Mouse (Mus musculus): ENCODE data around the gene Dusp6. TPM values are rescaled to one million over a fixed set of nuclear protein-coding genes. Genes with fewer than 3 reads are reported as not detected.

Dusp6 gene
- polyA plus RNA-seq, 1 experiment from 2014 or later: 206 TPM

- no peaks in the 10 kb centered on the region for H3K9me3 ChIP-seq (replicated peaks)
- H3K27me3 ChIP-seq (ENCODE audit: low read depth, poor library complexity, severe bottlenecking): no peaks in the 10 kb centered on the region
- peaks cover 22% of the 10 kb centered on the region for H3K4me1 ChIP-seq
- no peak overlapping the region for H3K27ac ChIP-seq
- 82% methylated on average over 11 of the region's 11 CpGs for WGBS
- DNase-seq (ENCODE audit: low spot score): no peak
- no peak overlapping the region for H3K4me3 ChIP-seq
- H3K36me3 ChIP-seq: no peaks in the 10 kb centered on the region
Observed at GRCm38 (mm10) chr10:99237205-99237832, 25.7 kb upstream of the Dusp6 start.

DNA sequence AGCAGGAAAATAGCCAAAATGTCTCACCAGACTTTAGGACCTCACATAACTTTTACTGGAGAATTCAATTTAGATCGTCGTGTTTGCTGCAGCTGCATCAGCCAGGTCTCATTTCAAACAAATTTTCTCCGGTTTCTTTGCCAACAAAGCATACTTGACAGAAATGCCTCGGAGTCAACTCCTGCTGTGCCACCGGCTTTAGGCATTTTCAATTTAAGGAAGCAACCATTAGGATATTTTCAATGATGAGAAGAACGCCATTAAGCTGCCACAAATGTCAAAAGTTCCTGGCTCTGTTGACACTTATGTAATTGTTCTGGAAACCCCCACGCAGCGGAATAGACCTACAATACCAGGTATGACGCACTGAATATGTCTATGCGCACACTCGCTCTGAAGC, 24.5 kb upstream of the Dusp6 start:
- no peak overlapping the region for H3K4me3 ChIP-seq
- WGBS: 84% methylated on average over 11 of the region's 11 CpGs
- no peak for DNase-seq (ENCODE audit: low spot score)

DNA sequence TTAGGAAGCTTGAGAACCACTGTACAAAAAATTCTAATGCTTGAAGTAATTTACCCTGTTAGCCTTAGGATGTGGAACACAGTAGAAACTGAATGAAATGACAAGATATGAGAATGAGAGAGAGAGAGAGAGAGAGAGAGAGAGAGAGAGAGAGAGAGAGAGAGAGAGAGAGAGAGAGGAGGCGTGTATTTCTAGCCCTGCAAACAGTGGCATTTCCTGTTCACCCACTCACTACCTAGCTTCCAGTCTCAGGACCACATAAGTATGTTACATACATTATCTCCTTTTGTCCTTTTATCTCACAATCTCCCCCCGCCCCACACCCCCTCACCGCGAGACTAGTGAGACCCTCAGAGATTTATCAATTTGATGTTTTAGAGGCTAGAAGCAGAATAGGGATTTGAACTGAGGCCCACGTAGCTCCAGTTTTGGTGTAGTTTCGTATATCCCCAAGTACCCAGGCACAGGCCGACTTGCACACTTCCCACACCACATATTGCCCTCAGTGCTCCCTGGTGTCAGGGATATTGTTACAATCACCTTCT, 21.7 kb upstream of the Dusp6 start:
- Histone ChIP-seq H3K27me3 (ENCODE audit: low read depth, poor library complexity, severe bottlenecking) (no peaks in the 10 kb centered on the region), H3K27ac (peak overlapping the region; percentile 70), H3K4me1 (peaks cover 43% of the 10 kb centered on the region), H3K4me3 (no peak overlapping the region), H3K36me3 (no peaks in the 10 kb centered on the region), H3K9me3 (replicated peaks) (no peaks in the 10 kb centered on the region)
- WGBS: 72% methylated on average over 7 of the region's 7 CpGs
- DNase-seq (ENCODE audit: low spot score): no peak

More for the DNA sequence above, 24.5 kb upstream of the Dusp6 start:
- no peaks in the 10 kb centered on the region for H3K9me3 ChIP-seq (replicated peaks)
- no peaks in the 10 kb centered on the region for H3K36me3 ChIP-seq
- H3K27ac ChIP-seq: no peak overlapping the region
- peaks cover 30% of the 10 kb centered on the region for H3K4me1 ChIP-seq
- H3K27me3 ChIP-seq (ENCODE audit: low read depth, poor library complexity, severe bottlenecking): no peaks in the 10 kb centered on the region

DNA sequence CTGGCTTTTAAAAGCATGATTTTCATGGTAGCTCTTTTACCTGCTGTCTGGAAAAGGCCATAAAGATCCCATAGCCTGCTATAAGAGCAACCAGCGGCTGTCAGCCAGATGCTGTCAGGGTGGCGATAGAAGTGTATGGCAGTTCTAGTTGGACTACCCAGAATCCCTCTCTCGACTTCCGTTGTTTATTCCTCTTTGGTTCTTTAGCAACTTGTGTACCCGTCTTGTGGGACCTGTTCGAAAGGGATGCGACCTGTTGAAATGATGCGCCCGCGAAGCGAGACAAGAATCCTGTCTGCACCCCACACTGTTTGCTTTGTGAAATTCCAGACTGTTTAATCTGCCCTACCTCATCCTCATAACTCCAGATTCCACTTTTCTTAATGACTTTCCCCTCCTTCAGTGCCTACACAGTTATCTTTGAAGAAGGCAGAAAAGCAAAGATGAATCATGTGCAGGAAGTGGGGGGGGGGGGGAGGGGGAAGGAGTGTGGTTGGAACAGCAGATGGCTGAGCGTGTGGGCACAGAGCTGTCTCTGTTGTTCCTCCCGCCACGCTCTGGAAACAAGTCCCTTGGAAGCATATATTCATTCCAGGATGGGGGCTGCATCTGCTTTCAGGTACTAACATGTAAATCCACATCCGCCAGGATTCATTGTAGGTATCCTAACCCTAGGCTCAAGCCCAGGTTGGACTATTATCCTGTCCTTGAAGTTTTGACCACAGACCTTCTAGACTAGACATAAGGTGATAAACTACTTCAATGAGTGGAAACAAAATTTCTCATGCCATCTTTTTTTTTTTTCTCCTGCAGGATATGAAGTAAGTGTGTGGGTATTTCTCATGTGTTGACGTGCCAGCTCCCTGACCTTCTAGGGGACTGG, 21.0 kb upstream of the Dusp6 start:
- Histone ChIP-seq H3K9me3 (replicated peaks) (no peaks in the 10 kb centered on the region), H3K4me3 (no peak overlapping the region), H3K36me3 (no peaks in the 10 kb centered on the region), H3K4me1 (peaks cover 43% of the 10 kb centered on the region), H3K27ac (peak overlapping the region; percentile 70), H3K27me3 (ENCODE audit: low read depth, poor library complexity, severe bottlenecking) (no peaks in the 10 kb centered on the region)
- DNase-seq (ENCODE audit: low spot score): peak; percentile 50
- WGBS: 69% methylated on average over 16 of the region's 16 CpGs

DNA sequence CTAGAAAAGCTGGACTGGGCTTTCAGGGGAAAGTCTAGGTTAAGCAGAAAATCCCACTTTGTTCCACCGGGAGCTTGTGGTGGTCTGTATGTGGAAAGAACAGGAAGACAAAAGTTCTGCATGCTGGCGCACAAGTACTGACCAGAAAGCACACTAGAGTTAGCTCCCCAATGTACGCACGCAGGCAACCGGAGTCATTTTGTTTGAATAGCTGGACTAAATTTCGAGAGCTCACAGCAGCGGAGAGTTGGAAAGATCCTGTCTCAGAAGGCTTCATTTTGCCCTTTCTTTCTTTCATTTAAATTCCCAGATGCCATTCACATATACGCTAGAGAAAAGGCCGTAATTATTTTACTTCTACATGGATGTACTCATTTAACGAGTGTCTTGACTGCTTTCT, 20.3 kb upstream of the Dusp6 start:
- DNase-seq (ENCODE audit: low spot score): no peak
- no peak overlapping the region for H3K4me3 ChIP-seq
- H3K27me3 ChIP-seq (ENCODE audit: low read depth, poor library complexity, severe bottlenecking): no peaks in the 10 kb centered on the region
- H3K27ac ChIP-seq: peak overlapping the region; percentile 70
- peaks cover 43% of the 10 kb centered on the region for H3K4me1 ChIP-seq
- no peaks in the 10 kb centered on the region for H3K9me3 ChIP-seq (replicated peaks)
- no peaks in the 10 kb centered on the region for H3K36me3 ChIP-seq
- 85% methylated on average over 10 of the region's 10 CpGs for WGBS

- Histone ChIP-seq H3K4me3 (no peak overlapping the region), H3K4me1 (peaks cover 43% of the 10 kb centered on the region), H3K36me3 (no peaks in the 10 kb centered on the region), H3K9me3 (replicated peaks) (no peaks in the 10 kb centered on the region), H3K27ac (peak overlapping the region; percentile 22; the same call in 1 of the 2 replicates), H3K27me3 (ENCODE audit: low read depth, poor library complexity, severe bottlenecking) (no peaks in the 10 kb centered on the region)
- WGBS: 77% methylated on average over 5 of the region's 5 CpGs
- DNase-seq (ENCODE audit: low spot score): no peak
Observed at GRCm38 (mm10) chr10:99243907-99244489, 19.0 kb upstream of the Dusp6 start.

DNA sequence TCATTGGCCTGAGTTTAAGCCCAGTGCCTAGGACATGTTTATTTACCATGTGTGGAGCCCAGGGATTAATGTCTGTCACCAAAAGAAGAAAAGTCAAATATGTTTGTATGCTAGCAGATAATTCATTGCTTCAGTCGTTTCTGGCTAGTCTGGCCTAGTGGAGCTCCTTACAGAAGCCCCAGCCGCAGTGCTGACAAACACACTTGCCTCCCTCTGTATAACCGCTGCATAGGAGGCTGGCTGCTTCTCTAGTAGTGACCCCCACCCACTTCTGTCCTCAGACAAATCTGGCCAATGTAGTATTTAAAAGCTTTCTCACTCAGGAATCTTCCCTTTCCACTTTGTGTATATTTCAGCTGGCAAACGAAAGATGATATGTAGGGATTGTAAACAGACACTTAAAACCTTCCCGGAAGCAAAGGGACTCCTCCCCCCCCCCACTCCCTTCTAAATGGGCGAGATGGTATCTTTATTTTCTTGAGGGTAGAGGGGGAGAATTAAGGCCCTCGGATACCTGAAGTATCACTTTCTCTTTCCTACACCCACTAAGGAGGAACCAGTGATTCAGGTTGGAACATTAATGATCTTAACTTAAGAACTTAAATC, 18.3 kb upstream of the Dusp6 start:
- Histone ChIP-seq H3K36me3 (no peaks in the 10 kb centered on the region), H3K9me3 (replicated peaks) (no peaks in the 10 kb centered on the region), H3K4me1 (peaks cover 40% of the 10 kb centered on the region), H3K27me3 (ENCODE audit: low read depth, poor library complexity, severe bottlenecking) (no peaks in the 10 kb centered on the region), H3K27ac (no peak overlapping the region), H3K4me3 (no peak overlapping the region)
- no peak for DNase-seq (ENCODE audit: low spot score)
- WGBS: 40% methylated on average over 7 of the region's 7 CpGs

GRCm38 (mm10) chr10:99246797-99247508, 16.1 kb upstream of the Dusp6 start:
- 88% methylated on average over 20 of the region's 20 CpGs for WGBS
- Histone ChIP-seq H3K27me3 (ENCODE audit: low read depth, poor library complexity, severe bottlenecking) (no peaks in the 10 kb centered on the region), H3K36me3 (no peaks in the 10 kb centered on the region), H3K9me3 (replicated peaks) (no peaks in the 10 kb centered on the region), H3K27ac (no peak overlapping the region), H3K4me1 (peaks cover 29% of the 10 kb centered on the region), H3K4me3 (no peak overlapping the region)
- DNase-seq (ENCODE audit: low spot score): no peak

DNA sequence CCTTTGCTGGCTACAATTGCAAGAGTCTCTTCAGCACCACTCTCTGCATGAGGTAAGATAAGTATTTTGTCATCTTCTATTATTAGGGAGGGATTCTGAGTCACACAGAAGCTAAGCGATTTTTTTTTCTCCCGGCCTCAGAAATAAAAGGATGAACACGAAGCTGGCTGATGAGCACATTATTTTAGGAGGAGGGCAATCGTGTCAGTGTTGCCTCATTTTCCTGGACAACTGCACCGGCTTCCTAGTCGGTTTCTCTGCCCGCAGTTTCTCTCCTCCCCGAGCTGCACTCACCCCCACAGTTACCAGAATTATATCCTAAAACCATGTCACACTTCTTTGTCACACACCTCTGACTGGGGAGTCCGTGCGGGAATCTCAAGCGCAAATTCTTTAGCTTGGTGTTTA, 12.2 kb upstream of the Dusp6 start:
- no peaks in the 10 kb centered on the region for H3K9me3 ChIP-seq (replicated peaks)
- no peaks in the 10 kb centered on the region for H3K27me3 ChIP-seq (ENCODE audit: low read depth, poor library complexity, severe bottlenecking)
- DNase-seq (ENCODE audit: low spot score): no peak
- H3K27ac ChIP-seq: no peak overlapping the region
- no peaks in the 10 kb centered on the region for H3K36me3 ChIP-seq
- 79% methylated on average over 11 of the region's 11 CpGs for WGBS
- H3K4me1 ChIP-seq: peaks cover under 1% of the 10 kb centered on the region; the same call in 1 of the 2 replicates
- H3K4me3 ChIP-seq: no peak overlapping the region

- no peaks in the 10 kb centered on the region for H3K27me3 ChIP-seq (ENCODE audit: low read depth, poor library complexity, severe bottlenecking)
- H3K36me3 ChIP-seq: no peaks in the 10 kb centered on the region
- no peak for DNase-seq (ENCODE audit: low spot score)
- no peak overlapping the region for H3K4me3 ChIP-seq
- 90% methylated on average over 2 of the region's 2 CpGs for WGBS
- peaks cover 21% of the 10 kb centered on the region for H3K4me1 ChIP-seq
- H3K27ac ChIP-seq: no peak overlapping the region
- H3K9me3 ChIP-seq (replicated peaks): no peaks in the 10 kb centered on the region
Observed at GRCm38 (mm10) chr10:99253412-99253811, 9.6 kb upstream of the Dusp6 start.

DNA sequence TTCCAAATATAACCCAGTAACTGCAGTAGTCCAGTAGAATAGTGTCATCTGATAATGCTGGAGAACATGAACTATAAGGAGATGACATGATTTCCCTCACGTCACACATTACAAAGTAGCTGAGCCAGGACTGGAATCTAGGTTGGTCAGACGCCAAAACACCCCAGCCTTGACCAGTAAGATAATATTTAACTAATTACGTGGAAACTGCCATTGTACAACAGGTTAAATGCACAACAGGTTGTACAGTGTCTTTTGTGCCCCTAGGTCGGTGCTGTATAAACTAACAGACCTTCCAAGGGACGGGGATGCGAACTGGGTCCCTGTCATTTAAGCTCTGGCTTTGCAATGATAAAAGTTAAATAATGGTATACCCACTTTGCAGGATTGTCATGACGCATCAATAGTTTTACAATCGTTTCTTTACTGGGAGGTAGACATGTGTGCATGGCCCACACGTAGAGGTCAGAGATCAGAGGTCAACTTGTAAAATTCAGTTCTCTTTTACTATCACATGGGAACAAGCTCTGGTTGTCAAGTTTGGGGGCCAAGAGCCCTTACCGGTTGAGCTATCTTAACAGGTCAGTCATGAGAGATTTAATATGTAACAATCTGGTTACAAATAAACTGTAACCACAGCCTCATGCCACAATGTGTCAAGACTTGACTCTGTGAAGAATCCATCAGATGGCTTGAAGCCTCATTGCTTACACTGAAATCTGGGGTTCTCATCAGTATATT, 7.0 kb upstream of the Dusp6 start:
- DNase-seq (ENCODE audit: low spot score): no peak
- Histone ChIP-seq H3K9me3 (replicated peaks) (no peaks in the 10 kb centered on the region), H3K27me3 (ENCODE audit: low read depth, poor library complexity, severe bottlenecking) (no peaks in the 10 kb centered on the region), H3K4me1 (peaks cover 35% of the 10 kb centered on the region), H3K27ac (no peak overlapping the region), H3K4me3 (no peak overlapping the region), H3K36me3 (no peaks in the 10 kb centered on the region)
- 77% methylated on average over 10 of the region's 10 CpGs for WGBS

DNA sequence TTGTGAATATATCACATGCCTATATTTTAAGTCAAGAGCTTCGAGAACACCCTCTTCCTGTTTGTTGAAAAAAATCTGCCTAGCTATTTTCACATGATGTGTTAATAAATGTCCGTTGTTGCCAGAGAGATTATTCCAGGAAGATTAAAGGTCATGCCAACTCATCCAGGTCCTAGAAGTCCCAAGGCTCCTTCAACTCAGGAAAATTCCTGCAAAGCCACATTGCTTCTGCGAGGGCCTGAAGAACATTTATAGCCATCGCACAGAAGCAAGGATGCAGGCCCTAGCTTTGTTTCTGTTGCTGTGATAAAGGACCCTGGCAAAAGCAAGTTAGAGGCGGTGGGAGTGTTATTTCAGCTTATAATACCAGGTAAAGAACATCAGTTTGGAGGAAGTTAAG, 5.5 kb upstream of the Dusp6 start:
- H3K4me3 ChIP-seq: no peak overlapping the region
- no peaks in the 10 kb centered on the region for H3K9me3 ChIP-seq (replicated peaks)
- DNase-seq (ENCODE audit: low spot score): no peak
- peaks cover 48% of the 10 kb centered on the region for H3K4me1 ChIP-seq
- no peaks in the 10 kb centered on the region for H3K36me3 ChIP-seq
- WGBS: 84% methylated on average over 5 of the region's 5 CpGs
- no peak overlapping the region; the same call in 1 of the 2 replicates for H3K27ac ChIP-seq
- H3K27me3 ChIP-seq (ENCODE audit: low read depth, poor library complexity, severe bottlenecking): no peaks in the 10 kb centered on the region

All from limb, embryonic 10.5 days (tissue).